Mouse (Mus musculus) inflammation-experienced regulatory T-cells, adult 6 months (primary cell): ENCODE data around the gene Rcc2. TPM values are rescaled to one million over a fixed set of nuclear protein-coding genes. Genes with fewer than 3 reads are reported as not detected.

ENCODE experiments used
- ATAC-seq: one replicate; pipeline ENCODE4 v1.8.0; 2017
- polyA plus RNA-seq, 3 experiments: library from polyadenylated mRNA; unstranded; fragments of 100-300 nt; shearing (Covaris generic); gene quantifications; one replicate each; pipeline ENCODE4 v1.2.1; 2017

Gene Rcc2
- polyA plus RNA-seq, 3 experiments from 2014 or later = 13.8 to 21.6 (median 21.0) TPM

- no peak for ATAC-seq
Measured at GRCm38 (mm10) chr4:140688044-140688825, 12.1 kb upstream of the Rcc2 start.

- no peak for ATAC-seq
Measured at GRCm38 (mm10) chr4:140688826-140689425, 11.4 kb upstream of the Rcc2 start.

- peak; percentile 65 for ATAC-seq
Measured at GRCm38 (mm10) chr4:140689873-140690655, 10.3 kb upstream of the Rcc2 start.

GRCm38 (mm10) chr4:140691481-140691880 lies 8.9 kb upstream of the Rcc2 start:
- ATAC-seq = no peak

GRCm38 (mm10) chr4:140693513-140693912 lies 6.8 kb upstream of the Rcc2 start:
- no peak for ATAC-seq

- ATAC-seq = no peak
Measured at GRCm38 (mm10) chr4:140694551-140695060, 5.7 kb upstream of the Rcc2 start.

- ATAC-seq = no peak
Measured at GRCm38 (mm10) chr4:140695146-140695545, 5.2 kb upstream of the Rcc2 start.

GRCm38 (mm10) chr4:140695675-140696585 lies 4.4 kb upstream of the Rcc2 start:
- ATAC-seq = no peak

- peak; percentile 72 for ATAC-seq
Measured at GRCm38 (mm10) chr4:140699441-140700127, 757 bp upstream of the Rcc2 start.

- peak; percentile 54 for ATAC-seq
Measured at GRCm38 (mm10) chr4:140701049-140701715, 841 bp downstream of the Rcc2 start.

- ATAC-seq = no peak
Measured at GRCm38 (mm10) chr4:140701716-140702561, 1.6 kb downstream of the Rcc2 start.

GRCm38 (mm10) chr4:140702611-140703327 lies 2.4 kb downstream of the Rcc2 start:
- ATAC-seq = no peak

GRCm38 (mm10) chr4:140703636-140704035 lies 3.3 kb downstream of the Rcc2 start:
- ATAC-seq = no peak

GRCm38 (mm10) chr4:140704166-140704565 lies 3.8 kb downstream of the Rcc2 start:
- no peak for ATAC-seq

GRCm38 (mm10) chr4:140707615-140708014 lies 7.3 kb downstream of the Rcc2 start:
- ATAC-seq = no peak

- no peak for ATAC-seq
Measured at GRCm38 (mm10) chr4:140708297-140708927, 8.1 kb downstream of the Rcc2 start.

- no peak for ATAC-seq
Measured at GRCm38 (mm10) chr4:140709111-140709510, 8.8 kb downstream of the Rcc2 start.

GRCm38 (mm10) chr4:140709617-140710016 lies 9.3 kb downstream of the Rcc2 start:
- no peak for ATAC-seq

- no peak for ATAC-seq
Measured at GRCm38 (mm10) chr4:140710781-140711180, 10.4 kb downstream of the Rcc2 start.
